In genomic region chr19:10307941-10308340, GRCm38 (mm10) we compare ENCODE assay signal across 16 mouse cellular contexts. TPM values are rescaled to one million over a fixed set of nuclear protein-coding genes. Genes with fewer than 3 reads are reported as not detected.
DNase-seq lines count a peak whose midpoint lies in the region; ATAC-seq and TF ChIP-seq lines count a peak whose summit lies in the region.
"Had no signal": no experiment of that assay in that cellular context is flagged by ENCODE, and none has a peak within 500 bp of the region (broad histone marks: within the 10 kb centered on the region; RNA-seq: fewer than 3 reads in every experiment).

No protein-coding gene starts in this region.

- H3K36me3 ChIP-seq in forebrain, embryonic 14.5 days (ENCODE audit: control insufficient read depth, insufficient read depth, low read length) = no peaks in the 10 kb centered on the region
- H3K36me3 ChIP-seq in forebrain, embryonic 12.5 days (replicated peaks) = no peaks in the 10 kb centered on the region
- H3K36me3 ChIP-seq in lung, embryonic 15.5 days = no peaks in the 10 kb centered on the region
- H3K36me3 ChIP-seq in C2C12 (ENCODE audit: control insufficient read depth, insufficient read depth) = no peaks in the 10 kb centered on the region
- H3K36me3 ChIP-seq in forebrain, postnatal 0 days (ENCODE audit: insufficient read depth) = no peaks in the 10 kb centered on the region
- H3K36me3 ChIP-seq in liver, postnatal 0 days (replicated peaks; ENCODE audit: insufficient read depth, low read length) = no peaks in the 10 kb centered on the region
- H3K36me3 ChIP-seq in liver, embryonic 11.5 days (ENCODE audit: control insufficient read depth, insufficient read depth, low read length) = no peaks in the 10 kb centered on the region
- H3K36me3 ChIP-seq: embryonic facial prominence, embryonic 13.5 days had no signal

- DNase-seq in forebrain, embryonic 14.5 days (ENCODE audit: low spot score) = peak; percentile 24
- no peak for DNase-seq in lung, postnatal 10 days
- peak; percentile 31 for DNase-seq in forebrain, postnatal 0 days
- DNase-seq in liver, postnatal 0 days = no peak
- no peak for DNase-seq in liver, embryonic 11.5 days (ENCODE audit: low spot score)
- DNase-seq: adrenal gland, postnatal 14 days; cerebellum, adult 8-10 months; gastrocnemius, postnatal 10 days; left cerebral cortex, postnatal 4 days had no signal

- no peak overlapping the region for H3K4me3 ChIP-seq in forebrain, embryonic 14.5 days (ENCODE audit: low read depth, low read length)
- no peak overlapping the region for H3K4me3 ChIP-seq in forebrain, embryonic 12.5 days (replicated peaks)
- H3K4me3 ChIP-seq in lung, embryonic 15.5 days = no peak overlapping the region
- no peak overlapping the region for H3K4me3 ChIP-seq in C2C12 (ENCODE audit: insufficient read depth, poor library complexity, severe bottlenecking)
- no peak overlapping the region for H3K4me3 ChIP-seq in forebrain, postnatal 0 days (ENCODE audit: low read depth, low read length)
- H3K4me3 ChIP-seq in liver, postnatal 0 days (ENCODE audit: low read depth, low read length) = no peak overlapping the region
- no peak overlapping the region for H3K4me3 ChIP-seq in liver, embryonic 11.5 days (ENCODE audit: low read depth, low read length)
- H3K4me3 ChIP-seq: embryonic facial prominence, embryonic 13.5 days had no signal

- 26% methylated on average over 6 of the region's 6 CpGs for WGBS in forebrain, embryonic 14.5 days
- WGBS in forebrain, embryonic 12.5 days = 31% methylated on average over 6 of the region's 6 CpGs
- 24% methylated on average over 6 of the region's 6 CpGs for WGBS in lung, embryonic 15.5 days
- WGBS in forebrain, postnatal 0 days = 20% methylated on average over 6 of the region's 6 CpGs
- WGBS in liver, postnatal 0 days (ENCODE audit: insufficient replicate concordance) = 55% methylated on average over 6 of the region's 6 CpGs
- WGBS in liver, embryonic 11.5 days = 57% methylated on average over 6 of the region's 6 CpGs

- H3K27me3 ChIP-seq in forebrain, embryonic 14.5 days (replicated peaks; ENCODE audit: control insufficient read depth, insufficient read depth, low read length) = no peaks in the 10 kb centered on the region
- peaks cover 27% of the 10 kb centered on the region for H3K27me3 ChIP-seq in forebrain, embryonic 12.5 days
- H3K27me3 ChIP-seq in lung, embryonic 15.5 days = no peaks in the 10 kb centered on the region; the same call in 1 of the 2 replicates
- H3K27me3 ChIP-seq in C2C12 (ENCODE audit: control insufficient read depth, insufficient read depth, insufficient read length) = no peaks in the 10 kb centered on the region
- no peaks in the 10 kb centered on the region for H3K27me3 ChIP-seq in forebrain, postnatal 0 days (ENCODE audit: insufficient read depth, low read length)
- H3K27me3 ChIP-seq in liver, postnatal 0 days (ENCODE audit: insufficient read depth, low read length) = peaks cover 15% of the 10 kb centered on the region
- peaks cover 27% of the 10 kb centered on the region for H3K27me3 ChIP-seq in liver, embryonic 11.5 days (replicated peaks; ENCODE audit: control insufficient read depth, insufficient read depth, low read length)

- no peak for TF ChIP-seq CTCF in C2C12 (IDR thresholded peaks at IDR 0.05; ENCODE audit: control insufficient read depth, insufficient read depth, insufficient read length)
- no peak for TF ChIP-seq CTCF in forebrain, postnatal 0 days (IDR thresholded peaks at IDR 0.05; ENCODE audit: low read depth)
- TF ChIP-seq CTCF in liver, postnatal 0 days (IDR thresholded peaks at IDR 0.05; ENCODE audit: low read depth) = no peak

- no peak overlapping the region for H3K9ac ChIP-seq in forebrain, embryonic 14.5 days (ENCODE audit: low read length)
- no peak overlapping the region for H3K9ac ChIP-seq in forebrain, embryonic 12.5 days
- H3K9ac ChIP-seq in lung, embryonic 15.5 days = no peak overlapping the region
- H3K9ac ChIP-seq in forebrain, postnatal 0 days = no peak overlapping the region
- no peak overlapping the region for H3K9ac ChIP-seq in liver, postnatal 0 days (replicated peaks)
- no peak overlapping the region for H3K9ac ChIP-seq in liver, embryonic 11.5 days (ENCODE audit: low read depth, low read length)
- H3K9ac ChIP-seq: embryonic facial prominence, embryonic 13.5 days had no signal

- H3K27ac ChIP-seq in forebrain, embryonic 14.5 days (ENCODE audit: low read depth, low read length) = no peak overlapping the region
- no peak overlapping the region for H3K27ac ChIP-seq in forebrain, embryonic 12.5 days
- H3K27ac ChIP-seq in lung, embryonic 15.5 days = 0 out of 2 replicates have a peak overlapping the region, but pooled peaks have one; percentile 20
- H3K27ac ChIP-seq in forebrain, postnatal 0 days (ENCODE audit: low read depth, low read length) = no peak overlapping the region
- H3K27ac ChIP-seq in liver, postnatal 0 days (ENCODE audit: low read depth) = no peak overlapping the region
- no peak overlapping the region for H3K27ac ChIP-seq in liver, embryonic 11.5 days (ENCODE audit: low read depth, low read length)
- H3K27ac ChIP-seq: embryonic facial prominence, embryonic 13.5 days had no signal

- no peak overlapping the region for H3ac ChIP-seq in C2C12 (ENCODE audit: control insufficient read depth, insufficient read length, low read depth)

- no peak for ATAC-seq in forebrain, embryonic 14.5 days
- no peak for ATAC-seq in forebrain, embryonic 12.5 days (ENCODE audit: low FRiP score)
- ATAC-seq in lung, embryonic 15.5 days (ENCODE audit: borderline replicate concordance, extremely low read depth, low FRiP score, low TSS enrichment) = no peak
- peak; percentile 23 for ATAC-seq in forebrain, postnatal 0 days
- ATAC-seq in liver, postnatal 0 days = no peak
- ATAC-seq in liver, embryonic 11.5 days (replicated peaks; ENCODE audit: low FRiP score) = no peak
- ATAC-seq: midbrain, embryonic 16.5 days had no signal

- no peak for TF ChIP-seq EP300 in liver, postnatal 0 days (IDR thresholded peaks at IDR 0.05; ENCODE audit: low read depth)

- no peaks in the 10 kb centered on the region for H3K9me3 ChIP-seq in forebrain, embryonic 14.5 days (replicated peaks; ENCODE audit: control insufficient read depth, low read length)
- no peaks in the 10 kb centered on the region for H3K9me3 ChIP-seq in forebrain, embryonic 12.5 days
- no peaks in the 10 kb centered on the region for H3K9me3 ChIP-seq in lung, embryonic 15.5 days
- H3K9me3 ChIP-seq in forebrain, postnatal 0 days (ENCODE audit: low read length) = no peaks in the 10 kb centered on the region
- no peaks in the 10 kb centered on the region for H3K9me3 ChIP-seq in liver, postnatal 0 days (ENCODE audit: low read length)
- H3K9me3 ChIP-seq in liver, embryonic 11.5 days (ENCODE audit: control insufficient read depth, low read length) = no peaks in the 10 kb centered on the region
- H3K9me3 ChIP-seq: embryonic facial prominence, embryonic 13.5 days had no signal

- H3K79me3 ChIP-seq in C2C12 (ENCODE audit: low read depth) = peaks cover 10% of the 10 kb centered on the region

- H3K4me1 ChIP-seq in forebrain, embryonic 14.5 days (ENCODE audit: control insufficient read depth, insufficient read depth, low read length) = peaks cover 5% of the 10 kb centered on the region; the same call in 1 of the 2 replicates
- H3K4me1 ChIP-seq in forebrain, embryonic 12.5 days = peaks cover 11% of the 10 kb centered on the region
- peaks cover 43% of the 10 kb centered on the region for H3K4me1 ChIP-seq in lung, embryonic 15.5 days
- peaks cover 23% of the 10 kb centered on the region for H3K4me1 ChIP-seq in forebrain, postnatal 0 days (ENCODE audit: insufficient read depth)
- peaks cover 4% of the 10 kb centered on the region; the same call in 1 of the 2 replicates for H3K4me1 ChIP-seq in liver, postnatal 0 days (ENCODE audit: insufficient read depth)
- peaks cover 9% of the 10 kb centered on the region for H3K4me1 ChIP-seq in liver, embryonic 11.5 days (replicated peaks; ENCODE audit: control insufficient read depth, insufficient read depth, low read length)

- H3K4me2 ChIP-seq in forebrain, embryonic 14.5 days (ENCODE audit: low read length) = no peak overlapping the region
- no peak overlapping the region for H3K4me2 ChIP-seq in forebrain, embryonic 12.5 days
- H3K4me2 ChIP-seq in lung, embryonic 15.5 days = peak overlapping the region; percentile 9; the same call in 1 of the 2 replicates
- H3K4me2 ChIP-seq in forebrain, postnatal 0 days (ENCODE audit: low read depth) = no peak overlapping the region
- no peak overlapping the region for H3K4me2 ChIP-seq in liver, postnatal 0 days (ENCODE audit: low read depth, low read length)
- H3K4me2 ChIP-seq in liver, embryonic 11.5 days = no peak overlapping the region
- H3K4me2 ChIP-seq: embryonic facial prominence, embryonic 13.5 days had no signal

- H3K79me2 ChIP-seq in C2C12 (ENCODE audit: control insufficient read depth, insufficient read depth) = peaks cover 17% of the 10 kb centered on the region

TF ChIP-seq in C2C12, 6 proteins besides CTCF, POLR2A, EP300 and RAD21:
- TF ChIP-seq MAX (IDR thresholded peaks at IDR 0.05) (no peak), USF1 (IDR thresholded peaks at IDR 0.05; ENCODE audit: low read depth) (no peak), FOSL1 (IDR thresholded peaks at IDR 0.05; ENCODE audit: insufficient read depth, low read length, poor library complexity, severe bottlenecking) (peak; percentile 62), MYOD1 (IDR thresholded peaks at IDR 0.05; ENCODE audit: control insufficient read depth, insufficient read length, low read depth) (peak; percentile 95), CEBPB (IDR thresholded peaks at IDR 0.05; ENCODE audit: low read depth) (peak; percentile 11)

RNA-seq across cellular contexts. Expression of gene Dagla, which starts 3.3 kb away (rescaled TPM):
- polyA plus RNA-seq in forebrain, embryonic 14.5 days (2014; fragmentation: Nextera tagmentation; extraction: Ambion mirVana) = 3.6 and 5.8 TPM in 2 replicates
- 3.6 TPM in 2 replicates for polyA plus RNA-seq in forebrain, embryonic 12.5 days (2016; fragmentation: Nextera tagmentation; extraction: Ambion mirVana)
- 3.1 and 3.2 TPM in 2 replicates for polyA plus RNA-seq in lung, embryonic 15.5 days (2015; fragmentation: Nextera tagmentation; extraction: Ambion mirVana)
- 8.3 TPM for polyA plus RNA-seq in C2C12 (2012; fragmentation: generic; extraction: Trizol)
- total RNA-seq in forebrain, postnatal 0 days (2014; rRNA removed) = 17.4 and 21.8 TPM in 2 replicates
- 8.2 and 11.2 TPM in 2 replicates for polyA plus RNA-seq in forebrain, postnatal 0 days (2015; fragmentation: Nextera tagmentation; extraction: Ambion mirVana)
- polyA plus RNA-seq in liver, postnatal 0 days (2015; fragmentation: Nextera tagmentation; extraction: Ambion mirVana) = 0.21 and 0.28 TPM in 2 replicates
- polyA plus RNA-seq in liver, embryonic 11.5 days (2014; fragmentation: Nextera tagmentation; extraction: Ambion mirVana) = 0.77 and 0.82 TPM in 2 replicates
- total RNA-seq: common myeloid progenitor, adult 5-6 weeks; megakaryocyte, adult 5-6 weeks had no signal

Comparison
In these comparisons a context has a peak if more than half of its experiments do, and no peak if none do; other contexts are left out.
1. DNase-seq: peak in forebrain, embryonic 14.5 days (single experiment) and forebrain, postnatal 0 days (single experiment); none in lung, postnatal 10 days (single experiment), liver, postnatal 0 days (single experiment) and liver, embryonic 11.5 days (single experiment).